Mouse (Mus musculus) midbrain, embryonic 11.5 days (tissue): ENCODE measurements around the gene Wdr12. TPM values are rescaled to one million over a fixed set of nuclear protein-coding genes. Genes with fewer than 3 reads are reported as not detected.

ENCODE experiments used
- ATAC-seq: fragments of 200-750 bp; cut with Nextera tagmentation; 2 replicates; pipeline ENCODE4 v1.8.0; 2017; ENCODE audit warnings: moderate TSS enrichment, moderate library complexity; ENCODE audit not compliant: low FRiP score
- DNase-seq: peaks from one replicate; pipeline ENCODE4 v3.0.0; 2015; ENCODE audit warnings: low spot score; ENCODE audit errors: missing footprints
- H3K27ac ChIP-seq: fragments of 300-500 bp; sonication (generic); 2 replicates; pipeline ENCODE4 v1.5.1; 2014; ENCODE audit warnings: low read depth, low read length
- H3K27me3 ChIP-seq: fragments of 300-500 bp; sonication (generic); 2 replicates; pipeline ENCODE4 v1.6.1; 2014; ENCODE audit warnings: mild to moderate bottlenecking, low read length, moderate library complexity, mixed read lengths; ENCODE audit not compliant: control insufficient read depth, insufficient read depth
- H3K36me3 ChIP-seq: fragments of 300-500 bp; sonication (generic); 2 replicates; pipeline ENCODE4 v1.6.1; 2014; ENCODE audit warnings: mild to moderate bottlenecking, low read length, moderate library complexity, mixed read lengths; ENCODE audit not compliant: control insufficient read depth, insufficient read depth
- H3K4me1 ChIP-seq: fragments of 300-500 bp; sonication (generic); 2 replicates; pipeline ENCODE4 v1.6.1; 2014; ENCODE audit warnings: low read length; ENCODE audit not compliant: control insufficient read depth, insufficient read depth
- H3K4me2 ChIP-seq: fragments of 300-500 bp; sonication (generic); 2 replicates; pipeline ENCODE4 v1.6.1; 2014; ENCODE audit warnings: mild to moderate bottlenecking, moderate library complexity
- H3K4me3 ChIP-seq: fragments of 300-500 bp; sonication (generic); 2 replicates; pipeline ENCODE4 v1.5.1; 2014; ENCODE audit warnings: low read depth, low read length
- H3K9ac ChIP-seq: fragments of 300-500 bp; sonication (generic); 2 replicates; pipeline ENCODE4 v1.6.1; 2014; ENCODE audit warnings: low read length
- H3K9me3 ChIP-seq: fragments of 300-500 bp; sonication (generic); 2 replicates; pipeline ENCODE4 v1.6.1; 2016; ENCODE audit warnings: low read length; ENCODE audit not compliant: control insufficient read depth
- WGBS: fragments of 180-500 bp; shearing (Covaris S2); extraction: QIAGEN DNeasy Blood & Tissue Kit; methylation state at CpG from one replicate; pipeline ENCODE4 v1.1.7; 2014; 5-methylcytosine and 5-hydroxymethylcytosine counted together
- polyA plus RNA-seq: library from polyadenylated mRNA; unstranded; fragments of >200 nt; fragmentation: Nextera tagmentation; extraction: Ambion mirVana; gene quantifications from 2 replicates; pipeline ENCODE4 v1.2.1, GENCODE M21; 2014

Gene Wdr12
- polyA plus RNA-seq, 1 experiment from 2014 or later = 49.1 TPM

DNA sequence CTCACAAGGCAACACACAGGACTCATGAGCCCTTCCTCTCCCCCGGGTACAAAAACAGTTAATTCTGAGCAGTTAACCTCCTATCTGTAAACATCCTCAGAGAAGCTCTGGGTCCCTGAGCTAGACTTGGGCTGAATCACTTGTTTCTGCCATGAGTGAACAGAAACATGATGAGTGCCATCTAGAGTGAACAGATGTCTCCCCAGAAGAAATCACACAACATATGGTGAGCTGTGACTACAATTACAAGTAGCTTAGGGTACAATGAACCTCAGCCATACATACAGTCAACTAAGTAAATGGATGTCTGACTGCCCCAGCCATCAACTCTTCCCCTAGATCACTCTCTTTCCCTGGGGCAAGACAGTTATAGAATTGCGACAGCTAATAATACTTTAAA, 63.4 kb downstream of the Wdr12 start:
- DNase-seq (no peak), ATAC-seq (no peak)
- H3K27me3 ChIP-seq = no peaks in the 10 kb centered on the region
- H3K4me2 ChIP-seq = no peak overlapping the region
- H3K9ac ChIP-seq = no peak overlapping the region
- no peaks in the 10 kb centered on the region for H3K4me1 ChIP-seq
- 89% methylated on average over 2 of the region's 2 CpGs for WGBS
- H3K27ac ChIP-seq = no peak overlapping the region
- H3K36me3 ChIP-seq = no peaks in the 10 kb centered on the region
- H3K4me3 ChIP-seq = no peak overlapping the region
- no peaks in the 10 kb centered on the region for H3K9me3 ChIP-seq

Other genes starting within 250 kb of the Wdr12 start
- 14.6 and 17.6 TPM in 2 replicates for gene Fam117b, start 185.6 kb downstream of the Wdr12 start, polyA plus RNA-seq
- gene Ica1l, start 55.5 kb downstream of the Wdr12 start, polyA plus RNA-seq = 3.6 and 3.7 TPM in 2 replicates
- gene Carf, start 398 bp downstream of the Wdr12 start, polyA plus RNA-seq = 6.7 and 6.8 TPM in 2 replicates
- 7.2 and 7.5 TPM in 2 replicates for gene Nbeal1, start 82.0 kb upstream of the Wdr12 start, polyA plus RNA-seq
- gene Cyp20a1, start 244.7 kb upstream of the Wdr12 start, polyA plus RNA-seq = 16.2 and 16.7 TPM in 2 replicates